Mouse (Mus musculus) layer of hippocampus, postnatal 25 days (tissue): Measurements from ENCODE around the gene 4930579F01Rik. TPM values are rescaled to one million over a fixed set of nuclear protein-coding genes. Genes with fewer than 3 reads are reported as not detected.

ENCODE experiments used
- DNase-seq, 2 experiments: peaks; one replicate each; pipeline ENCODE4 v3.0.0; 2022; ENCODE audit warnings: mixed read lengths in 2 of 2, low spot score in 1 of 2; ENCODE audit errors: extremely low spot score in 1 of 2
- total RNA-seq, 2 experiments: library from RNA; stranded (reverse); gene quantifications; 2 replicates each; pipeline ENCODE4 v1.2.3; 2021

4930579F01Rik gene
- total RNA-seq, 2 experiments from 2014 or later, result not detected

GRCm38 (mm10) chr3:138116871-138117270, 76.8 kb downstream of the 4930579F01Rik start:
- DNase-seq, result no peak

- no peak for DNase-seq
These were observed 79.5 kb downstream of the 4930579F01Rik start for GRCm38 (mm10) chr3:138114106-138114505.

Other genes with a start within 250 kb of the 4930579F01Rik start
- 1 to 10 TPM; 4.3 to 6.7 TPM for gene Dapp1, start 212.3 kb downstream of the 4930579F01Rik start, total RNA-seq
- gene 1110002E22Rik, start 128.8 kb downstream of the 4930579F01Rik start, total RNA-seq, result 1 to 10 TPM; 1.5 to 2.4 TPM
- gene Gm5105, start 126.4 kb downstream of the 4930579F01Rik start, total RNA-seq, result under 1 TPM in 1 of 2 experiments, not detected in 1; 0.28 TPM
- gene Trmt10a, start 50.4 kb downstream of the 4930579F01Rik start, total RNA-seq, result 1 to 10 TPM; 4.2 to 4.9 TPM
- gene Mttp, start 48.9 kb downstream of the 4930579F01Rik start, total RNA-seq, result 1 to 10 TPM; 5.3 to 5.8 TPM
- gene Adh7, start 23.9 kb upstream of the 4930579F01Rik start, total RNA-seq, result under 1 TPM in 1 of 2 experiments, not detected in 1; 0.07 TPM
- gene Adh1, start 67.2 kb upstream of the 4930579F01Rik start, total RNA-seq, result under 1 TPM; 0.45 to 0.59 TPM
- not detected for gene Adh6a, start 119.5 kb upstream of the 4930579F01Rik start, total RNA-seq
- gene Adh6b, start 147.9 kb upstream of the 4930579F01Rik start, total RNA-seq, result not detected
- gene Adh4, start 221.6 kb upstream of the 4930579F01Rik start, total RNA-seq, result not detected
- 10 to 100 TPM; 71.0 to 76.7 TPM for gene Adh5, start 249.3 kb upstream of the 4930579F01Rik start, total RNA-seq